Mouse (Mus musculus): ENCODE results near the gene Rabgef1. TPM values are rescaled to one million over a fixed set of nuclear protein-coding genes. Genes with fewer than 3 reads are reported as not detected.

Rabgef1 gene
- total RNA-seq (2015; ENCODE audit: low replicate concordance) (15.7 and 43.2 TPM in 2 replicates), total RNA-seq (2017; ENCODE audit: low replicate concordance) (40.7 and 47.1 TPM in 2 replicates)

DNA sequence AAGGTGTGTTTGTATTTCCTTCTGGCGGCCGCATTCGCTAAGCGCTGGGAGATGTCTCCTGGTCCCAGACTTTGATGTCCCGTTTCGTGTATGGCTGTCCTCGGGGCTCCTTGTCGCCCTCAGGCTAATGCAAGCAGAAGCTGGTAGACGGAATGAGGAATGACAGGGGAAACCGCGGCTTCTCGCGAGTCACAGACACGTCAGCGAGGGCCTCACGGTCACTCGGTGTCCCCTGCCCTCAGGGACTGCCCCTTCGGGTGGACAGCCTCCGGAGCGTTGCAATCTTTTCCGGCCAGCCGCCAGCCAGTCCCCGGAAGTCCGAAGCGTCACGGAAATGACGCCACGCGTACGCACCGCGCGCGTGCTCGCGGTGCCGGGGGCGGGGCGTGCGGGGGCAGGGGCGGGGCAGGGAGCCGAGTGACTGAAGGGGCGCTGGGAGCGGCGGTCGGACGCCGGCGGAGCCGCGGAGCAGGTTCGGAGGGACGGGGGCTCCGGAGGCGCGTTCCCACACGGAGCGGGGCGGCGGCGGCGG lies at the start of gene Rabgef1:
Rabgef1 (plus strand) TSS at position 376 of the 532 bp plus-strand sequence.
- ATAC-seq (replicated peaks; ENCODE audit: low FRiP score, poor library complexity, severe bottlenecking), result peak; percentile 79

DNA sequence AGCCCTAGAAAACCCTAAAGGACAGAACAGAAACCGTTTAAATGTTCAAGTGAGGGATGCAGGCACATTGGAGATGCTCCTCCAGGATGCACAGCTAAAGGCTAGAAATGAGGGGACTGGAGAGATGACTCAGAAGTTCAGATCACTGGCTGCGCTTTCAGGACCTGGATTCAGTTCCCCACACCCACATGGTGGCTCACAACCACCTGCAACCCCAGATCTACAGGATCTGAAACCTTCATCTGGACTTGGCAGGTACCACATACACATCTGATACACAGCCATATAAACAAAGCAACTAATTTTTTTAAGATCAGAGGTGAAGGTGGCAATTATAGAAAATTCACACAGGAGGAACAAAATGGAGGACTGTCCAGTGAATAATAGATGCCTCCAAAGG lies 49.2 kb upstream of the Rabgef1 start:
- no peak for ATAC-seq (replicated peaks; ENCODE audit: low FRiP score, poor library complexity, severe bottlenecking)

DNA sequence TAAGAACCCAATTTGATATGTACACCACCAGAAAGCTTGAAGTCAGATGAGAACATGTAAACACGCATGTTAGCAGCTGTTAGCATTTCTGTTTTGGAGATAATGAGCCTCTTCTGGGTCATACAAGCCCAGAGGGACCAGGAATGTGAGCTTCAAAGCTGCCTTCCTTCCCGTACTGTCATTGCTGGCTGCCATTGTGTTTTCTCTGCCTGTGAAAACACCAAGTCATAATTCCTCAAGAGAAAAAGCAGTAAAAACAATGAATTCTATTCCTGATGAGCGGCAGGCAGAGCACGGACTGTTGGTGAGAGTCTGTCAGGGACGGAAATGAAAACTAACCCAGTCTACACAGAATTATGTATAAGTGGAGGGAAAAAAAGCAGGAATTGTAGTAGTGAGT lies 47.3 kb upstream of the Rabgef1 start:
- ATAC-seq (replicated peaks; ENCODE audit: low FRiP score, poor library complexity, severe bottlenecking), result no peak

DNA sequence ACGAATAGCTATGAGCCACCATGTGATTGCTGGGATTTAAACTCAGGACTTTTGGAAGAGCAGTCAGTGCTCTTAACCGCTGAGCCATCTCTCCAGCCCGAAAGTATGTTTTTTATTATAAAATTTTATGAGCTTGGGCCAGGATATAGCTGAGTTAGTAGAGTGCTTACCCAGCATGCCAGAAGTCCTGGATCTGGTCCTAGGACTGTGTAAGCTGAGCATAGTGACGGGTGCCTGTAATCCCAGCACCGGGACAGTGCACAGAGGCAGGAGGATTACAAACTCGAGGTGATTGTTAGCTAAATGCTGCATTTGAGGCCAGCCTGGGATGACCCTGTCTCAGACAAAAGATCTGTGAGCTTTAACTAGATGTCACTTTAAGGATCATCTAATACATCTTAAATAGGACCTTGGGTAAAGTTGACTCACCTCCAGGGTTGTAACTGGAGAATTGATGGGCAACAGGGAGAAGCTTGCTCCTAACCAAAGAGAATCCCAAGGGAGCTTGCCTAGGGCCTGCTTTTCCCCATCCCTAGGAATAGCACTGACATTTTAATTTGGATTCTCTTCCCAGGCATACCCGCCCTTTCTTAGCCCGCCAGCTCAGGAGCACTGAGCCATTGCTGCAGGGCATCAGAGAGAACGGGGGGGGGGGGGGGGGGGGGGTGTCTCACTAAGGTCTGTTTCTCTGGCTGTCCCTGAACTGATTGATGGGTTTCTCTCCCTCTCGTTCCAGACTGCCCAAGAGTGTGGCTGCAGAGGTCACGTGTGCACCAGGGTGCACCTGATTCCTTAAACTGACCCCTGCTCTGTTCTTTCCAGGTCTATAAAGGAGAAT lies 42.7 kb upstream of the Rabgef1 start:
- ATAC-seq (replicated peaks; ENCODE audit: low FRiP score, poor library complexity, severe bottlenecking), result no peak

DNA sequence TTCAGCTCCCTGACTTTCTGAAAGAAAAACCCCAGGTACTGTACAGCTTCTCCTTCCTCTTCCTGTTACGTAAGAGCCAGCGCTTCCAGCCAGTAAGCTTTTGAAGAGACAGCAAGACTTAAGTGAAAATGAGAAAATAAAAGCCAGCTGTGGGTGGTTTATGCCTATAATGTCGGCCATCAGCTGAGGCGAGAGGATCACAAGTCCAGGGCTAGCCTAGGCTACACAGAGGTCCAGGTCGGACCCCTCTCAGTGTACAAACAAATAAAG lies 42.1 kb upstream of the Rabgef1 start:
- no peak for ATAC-seq (replicated peaks; ENCODE audit: low FRiP score, poor library complexity, severe bottlenecking)

DNA sequence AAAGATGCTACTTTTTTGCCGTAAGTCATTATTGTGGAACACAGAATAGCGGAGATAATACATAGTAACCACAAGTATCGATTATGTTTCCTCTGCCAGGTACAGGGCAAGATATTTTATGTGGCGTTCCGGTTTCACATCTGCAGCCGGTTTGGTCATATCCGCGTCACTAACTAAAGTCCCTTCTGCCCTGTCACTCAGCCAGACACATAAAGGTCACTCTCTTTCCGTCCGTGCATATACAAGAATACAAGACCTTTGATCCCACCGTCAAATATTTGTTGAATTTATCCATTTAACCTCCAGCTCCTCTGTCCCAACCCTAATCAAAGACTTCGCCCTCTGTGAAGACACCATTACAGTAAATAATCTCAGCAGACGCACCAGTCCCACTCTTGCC lies 35.0 kb upstream of the Rabgef1 start:
- no peak for ATAC-seq (replicated peaks; ENCODE audit: low FRiP score, poor library complexity, severe bottlenecking)

DNA sequence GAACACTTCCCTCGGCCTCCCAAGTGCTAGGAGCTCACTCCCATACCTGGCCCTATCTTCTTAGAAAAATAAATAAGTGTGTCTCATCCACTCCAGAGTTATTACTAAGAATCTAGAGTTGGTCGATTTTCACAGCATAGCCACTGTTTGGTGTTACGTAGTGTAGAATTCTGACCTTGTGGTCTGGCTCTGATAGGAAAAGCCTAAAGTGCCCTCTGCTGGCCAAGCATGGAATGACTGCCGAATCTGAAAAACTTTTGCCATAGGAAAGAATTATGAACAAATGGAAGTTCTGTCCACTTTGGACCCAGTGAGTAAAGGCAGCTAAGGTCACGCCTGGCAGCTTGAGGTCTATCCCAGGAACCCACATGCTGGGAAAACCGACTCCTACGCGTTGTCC lies 32.2 kb upstream of the Rabgef1 start:
- peak; percentile 32; the same call in 1 of the 2 replicates for ATAC-seq (replicated peaks; ENCODE audit: low FRiP score, poor library complexity, severe bottlenecking)

DNA sequence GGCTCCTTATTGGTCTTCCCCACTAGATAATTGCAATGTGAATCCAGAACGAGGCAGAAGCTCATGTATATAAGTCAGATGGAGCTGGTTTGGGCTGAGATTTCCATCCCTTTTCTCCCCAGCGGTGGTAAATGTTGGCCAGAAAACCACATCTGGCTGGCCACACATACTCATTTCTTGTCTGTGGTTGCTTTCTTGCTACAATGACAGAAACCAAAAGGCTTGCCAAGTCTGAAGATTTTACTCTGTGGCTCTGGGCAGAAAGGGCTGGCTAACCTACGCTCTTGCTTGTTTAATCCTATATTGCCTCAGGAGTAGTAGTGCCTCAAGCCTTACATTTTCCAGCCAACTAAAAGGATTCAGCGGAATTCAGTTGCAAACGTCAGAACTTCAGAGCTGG lies 30.5 kb upstream of the Rabgef1 start:
- no peak for ATAC-seq (replicated peaks; ENCODE audit: low FRiP score, poor library complexity, severe bottlenecking)

DNA sequence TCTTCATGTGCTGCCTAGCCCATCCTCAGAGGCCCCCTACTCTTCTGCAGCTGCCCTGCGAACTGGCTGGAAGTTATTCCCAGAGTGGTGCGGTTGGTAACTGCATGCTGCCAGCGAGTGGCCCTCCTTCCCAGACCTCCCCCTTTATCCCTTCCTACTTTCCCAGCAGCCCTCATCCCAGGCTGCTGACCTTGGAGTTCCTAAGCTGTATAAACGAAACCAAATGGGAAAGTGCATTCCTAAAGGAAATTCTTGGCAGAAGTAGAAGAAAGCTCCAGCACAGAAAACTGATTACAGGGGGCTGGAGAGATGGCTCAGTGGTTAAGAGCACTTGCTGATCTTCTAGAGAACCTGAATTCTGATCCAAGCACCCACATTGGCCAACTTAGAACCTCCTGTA lies 29.6 kb upstream of the Rabgef1 start:
- ATAC-seq (replicated peaks; ENCODE audit: low FRiP score, poor library complexity, severe bottlenecking), result no peak

DNA sequence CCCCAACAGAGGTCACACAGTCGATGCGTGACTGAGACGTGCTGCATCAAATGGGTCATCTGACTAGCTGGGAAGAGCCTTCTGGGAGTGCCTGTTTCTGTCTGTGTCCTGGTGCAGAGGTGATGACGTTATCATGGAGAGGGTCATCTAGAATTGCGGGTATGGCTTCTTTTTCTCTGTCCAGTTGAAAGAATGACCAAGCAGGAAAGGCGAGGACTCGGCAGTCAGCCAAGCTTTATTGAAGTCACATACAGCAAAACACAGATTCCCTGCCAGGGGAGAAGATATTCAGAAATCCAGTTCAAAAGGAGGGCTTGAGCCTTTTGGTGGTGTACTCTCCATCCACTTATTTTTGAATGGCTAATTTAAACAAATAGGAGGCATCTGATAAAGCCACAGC lies 28.5 kb upstream of the Rabgef1 start:
- no peak for ATAC-seq (replicated peaks; ENCODE audit: low FRiP score, poor library complexity, severe bottlenecking)

DNA sequence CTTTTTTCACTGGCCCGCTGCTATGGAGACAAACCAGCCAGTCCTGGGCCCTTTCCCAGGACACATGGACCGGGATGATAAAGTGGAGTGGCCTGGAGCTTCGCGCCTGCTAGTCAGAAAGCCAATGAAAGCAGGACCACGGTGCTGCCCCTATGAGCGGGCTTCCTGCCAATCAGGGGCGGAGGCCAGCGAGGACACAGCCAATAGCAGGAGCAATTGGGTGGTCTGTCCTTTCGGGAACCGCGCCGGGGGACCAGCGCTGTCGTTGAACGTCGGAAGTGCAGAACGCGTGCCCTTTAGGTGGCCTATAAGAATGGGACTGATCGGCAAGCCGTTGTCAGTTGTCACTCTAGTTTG lies 27.6 kb upstream of the Rabgef1 start:
- peak; percentile 65 for ATAC-seq (replicated peaks; ENCODE audit: low FRiP score, poor library complexity, severe bottlenecking)

DNA sequence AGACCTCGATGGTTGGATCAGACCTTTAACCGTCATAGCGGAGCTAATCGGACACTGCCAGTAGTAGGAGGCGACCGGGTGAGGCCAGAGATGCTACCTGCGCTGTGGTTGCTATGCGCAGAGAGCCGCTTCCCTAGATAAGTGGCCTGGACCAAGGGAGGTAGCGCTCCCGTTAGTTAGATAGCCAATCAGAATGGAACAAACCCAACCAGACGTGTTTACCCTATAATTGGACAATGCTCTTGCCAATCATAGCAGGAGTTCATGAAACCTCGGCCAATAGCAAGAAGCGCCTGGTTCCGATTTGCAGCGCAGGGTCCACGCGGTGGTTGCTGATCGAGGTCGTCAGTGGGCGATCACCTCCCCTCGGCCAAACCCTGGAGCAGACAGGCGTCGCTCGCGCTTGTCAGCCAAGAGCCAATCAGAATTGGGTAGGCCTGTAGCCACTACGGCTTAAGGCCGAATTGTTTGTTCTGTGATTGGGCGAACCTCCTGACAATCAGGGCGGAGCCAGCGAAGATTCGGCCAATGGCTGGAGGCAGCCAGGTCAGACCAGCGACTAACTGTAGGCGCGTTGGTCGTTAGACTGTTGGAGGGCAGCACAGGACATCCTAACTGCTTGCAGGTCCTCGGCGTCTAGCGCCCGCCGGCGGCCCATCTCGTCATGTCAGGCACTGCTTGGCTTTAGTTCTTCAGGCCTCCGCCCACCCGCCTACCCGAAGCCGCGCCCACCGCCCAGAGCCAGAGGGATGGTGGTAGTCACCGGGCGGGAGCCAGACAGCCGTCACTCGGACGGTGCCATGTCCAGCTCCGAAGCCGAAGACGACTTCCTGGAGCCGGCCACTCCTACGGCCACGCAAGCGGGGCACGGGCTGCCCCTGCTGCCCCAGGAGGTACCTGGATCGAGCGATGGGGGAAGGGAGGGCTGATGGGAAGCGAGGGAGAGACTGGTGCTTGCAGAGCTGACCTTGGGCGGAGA lies 27.0 kb upstream of the Rabgef1 start, which contains the start of gene Kctd7:
Kctd7 (plus strand) TSS at position 528 of the 979 bp plus-strand sequence.
- ATAC-seq (replicated peaks; ENCODE audit: low FRiP score, poor library complexity, severe bottlenecking), result peak; percentile 83

DNA sequence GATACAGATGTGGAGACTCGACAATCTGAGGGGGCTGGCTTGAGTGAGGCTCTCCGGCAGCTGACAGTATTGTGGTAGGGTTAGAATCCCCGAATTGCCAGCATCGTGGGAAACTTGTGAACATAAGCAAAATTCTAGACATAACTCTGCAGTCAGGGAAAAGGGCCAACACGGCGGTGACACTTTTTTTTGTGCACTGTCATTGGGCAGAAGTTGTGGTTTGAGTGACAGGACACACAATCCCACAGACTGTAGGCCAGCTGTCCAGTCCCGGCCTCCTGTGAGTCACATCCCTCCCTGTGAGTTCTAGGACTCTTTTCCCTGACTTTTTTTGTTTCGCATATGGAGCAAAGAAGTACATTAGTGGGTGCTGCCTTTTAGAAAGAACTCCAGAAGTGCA lies 25.6 kb upstream of the Rabgef1 start:
- ATAC-seq (replicated peaks; ENCODE audit: low FRiP score, poor library complexity, severe bottlenecking), result no peak

DNA sequence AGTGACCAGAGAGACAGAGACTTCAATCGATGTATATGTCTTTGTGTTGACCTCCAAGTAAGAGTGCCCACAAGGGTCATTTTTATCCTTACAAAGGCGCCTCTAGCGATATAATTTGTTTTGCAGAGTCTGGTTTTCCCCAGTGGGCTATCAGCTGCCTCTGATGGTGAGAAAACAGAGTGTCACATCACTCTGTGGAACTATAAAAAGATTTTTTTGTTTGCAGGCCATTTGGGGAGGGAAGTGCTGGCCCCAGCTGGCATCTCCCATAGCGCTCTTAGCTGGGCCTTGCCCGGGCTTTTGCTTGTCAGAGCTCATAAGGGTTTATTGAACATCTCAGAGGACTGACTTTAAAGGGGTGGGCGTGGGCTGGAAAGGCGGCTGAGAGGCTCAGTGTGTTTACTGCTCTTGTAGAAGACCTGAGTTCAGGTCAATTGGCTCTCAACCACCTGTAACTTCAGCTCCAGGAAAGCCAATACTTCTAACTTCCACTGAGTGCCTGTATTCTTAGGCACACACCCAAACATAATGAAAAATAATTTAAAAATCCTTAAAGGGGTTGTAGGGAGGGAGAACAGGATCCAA lies 21.8 kb upstream of the Rabgef1 start:
- ATAC-seq (replicated peaks; ENCODE audit: low FRiP score, poor library complexity, severe bottlenecking), result no peak

DNA sequence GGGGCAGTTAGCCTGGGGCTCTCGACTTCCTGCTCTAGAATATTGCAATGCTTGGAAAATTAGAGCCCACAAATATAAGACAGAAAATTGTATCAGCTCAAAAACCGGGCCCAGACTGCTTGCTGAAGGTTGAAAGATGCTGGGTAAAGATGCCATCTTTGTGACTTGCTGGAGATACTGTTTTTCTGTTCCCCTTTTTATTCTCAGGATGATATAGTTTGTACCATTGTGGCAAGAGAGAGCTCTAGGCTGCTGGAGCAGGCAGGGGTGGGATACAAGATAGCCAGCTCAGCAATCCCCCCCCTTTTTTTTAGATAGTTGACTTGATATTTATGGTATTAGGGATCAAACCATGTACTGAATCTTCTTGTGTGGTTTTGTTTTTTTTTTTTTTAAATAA lies 17.3 kb upstream of the Rabgef1 start:
- ATAC-seq (replicated peaks; ENCODE audit: low FRiP score, poor library complexity, severe bottlenecking), result no peak

DNA sequence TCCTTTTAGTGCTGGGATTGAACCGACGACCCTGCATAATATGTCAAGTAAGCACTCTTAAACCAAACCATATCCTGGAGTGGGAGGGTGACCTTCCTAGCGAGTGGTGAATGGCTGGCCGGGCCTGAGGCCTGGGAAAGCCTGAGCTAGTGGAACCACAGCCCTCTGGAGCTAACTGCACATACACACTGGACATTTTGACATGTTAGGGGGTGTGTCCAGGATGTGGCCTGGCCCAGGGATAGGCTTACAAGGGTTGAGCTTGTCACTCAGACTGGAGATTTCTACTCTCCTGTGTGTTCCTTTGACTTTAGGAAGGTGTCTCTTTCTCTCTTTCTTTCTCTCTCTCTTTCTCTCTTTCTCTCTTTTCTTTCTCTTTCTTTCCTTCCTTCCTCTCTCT lies 13.1 kb upstream of the Rabgef1 start:
- no peak for ATAC-seq (replicated peaks; ENCODE audit: low FRiP score, poor library complexity, severe bottlenecking)

DNA sequence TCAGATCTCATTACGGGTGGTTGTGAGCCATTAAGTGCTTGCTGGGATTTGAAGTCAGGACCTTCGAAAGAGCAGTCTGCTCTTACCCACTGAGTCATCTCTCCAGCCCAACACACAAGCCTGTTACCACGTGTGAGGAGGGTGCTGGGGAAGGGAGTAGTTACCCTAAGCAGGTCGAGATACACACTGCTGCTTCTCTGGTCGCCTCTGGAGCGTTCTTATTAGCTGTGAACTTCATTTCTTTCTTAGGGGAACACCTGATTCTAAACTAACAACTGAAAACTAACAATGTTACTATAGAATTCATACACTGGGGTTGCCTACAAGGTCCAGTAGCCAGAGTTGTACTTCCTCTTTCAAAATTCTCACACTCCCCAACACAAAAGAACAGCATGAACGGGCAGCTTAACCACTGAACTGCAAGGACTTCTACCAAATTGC lies 11.8 kb upstream of the Rabgef1 start:
- ATAC-seq (replicated peaks; ENCODE audit: low FRiP score, poor library complexity, severe bottlenecking), result no peak

DNA sequence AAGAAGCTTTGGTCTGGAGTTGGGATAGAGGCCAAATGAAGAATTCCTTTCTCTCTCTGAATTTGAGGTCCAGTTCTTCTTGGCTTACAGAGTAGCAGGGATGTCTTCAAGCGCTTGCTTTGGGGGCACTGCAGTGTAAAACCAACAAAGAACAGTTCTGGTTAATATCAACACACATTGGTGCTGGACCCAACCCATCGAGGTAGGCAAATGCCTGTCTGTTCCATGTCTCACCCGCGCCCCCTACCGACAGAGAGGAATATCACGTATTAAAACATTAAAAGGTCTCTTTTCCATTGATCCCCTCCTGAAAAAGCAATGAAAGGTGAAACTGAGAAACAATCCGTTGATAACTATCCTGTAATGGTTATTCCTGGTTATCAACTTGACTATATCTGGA lies 7.9 kb upstream of the Rabgef1 start:
- peak; percentile 93 for ATAC-seq (replicated peaks; ENCODE audit: low FRiP score, poor library complexity, severe bottlenecking)

DNA sequence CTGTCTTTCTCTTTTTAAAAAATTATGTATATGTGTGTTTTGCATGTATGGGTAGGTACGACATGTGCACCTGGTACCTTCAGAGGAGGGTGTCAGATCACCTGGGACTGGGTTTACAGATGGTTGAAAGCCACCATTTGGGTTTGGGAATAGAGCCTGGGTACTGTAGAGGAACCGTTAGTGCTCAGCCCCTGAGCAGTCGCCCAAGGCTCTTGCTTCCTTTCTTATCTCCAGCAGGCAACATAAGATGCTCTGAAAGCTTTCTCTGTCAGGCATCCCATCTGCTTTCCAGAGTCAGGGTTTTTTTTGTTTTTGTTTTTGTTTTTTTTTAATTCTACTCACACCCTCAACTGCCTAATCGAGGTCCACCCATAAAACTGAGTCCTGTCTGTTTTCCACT lies 6.4 kb upstream of the Rabgef1 start:
- ATAC-seq (replicated peaks; ENCODE audit: low FRiP score, poor library complexity, severe bottlenecking), result no peak

DNA sequence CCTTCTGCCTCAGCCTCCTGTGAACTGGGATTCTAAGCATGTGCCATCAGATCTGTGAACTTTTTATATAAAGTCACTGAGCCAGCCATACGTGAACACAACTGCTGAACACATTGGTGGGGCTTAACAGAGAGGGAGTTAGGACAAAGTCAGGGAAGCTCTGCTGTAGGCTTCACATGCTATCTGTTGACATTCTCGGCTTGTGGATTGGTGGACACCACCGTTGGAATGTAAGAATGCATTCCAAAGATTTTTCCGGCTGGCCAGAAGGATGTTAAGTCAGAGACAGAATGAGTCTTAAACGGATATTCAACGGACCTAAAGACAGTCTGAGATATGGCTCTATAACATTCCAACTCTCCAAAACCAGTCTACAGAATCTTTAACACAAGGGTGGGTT lies 2.5 kb upstream of the Rabgef1 start:
- no peak for ATAC-seq (replicated peaks; ENCODE audit: low FRiP score, poor library complexity, severe bottlenecking)

Measured in erythroblast, adult 5-6 weeks (primary cell).